Mouse (Mus musculus) ES-E14 (cell line): ENCODE measurements around the gene Ptpre.

Experiments
- HCFC1 ChIP-seq: IDR thresholded peaks from 2 replicates; pipeline ENCODE4 v1.6.1; 2012; ENCODE audit warnings: low read length, inconsistent platforms, borderline replicate concordance; ENCODE audit not compliant: insufficient read depth
- ZC3H11A ChIP-seq: IDR thresholded peaks from 2 replicates; pipeline ENCODE4 v1.6.1; 2012; ENCODE audit warnings: low read depth, mild to moderate bottlenecking, inconsistent platforms, low read length, borderline replicate concordance
- ZNF384 ChIP-seq: IDR thresholded peaks from 2 replicates; pipeline ENCODE4 v1.6.1; 2012; ENCODE audit warnings: low read depth, low read length, inconsistent platforms

- no peak for TF ChIP-seq ZNF384
- no peak for TF ChIP-seq ZC3H11A
- TF ChIP-seq HCFC1, result no peak
Measured at GRCm38 (mm10) chr7:135597604-135598289, 60.5 kb downstream of the Ptpre start.
